Mouse (Mus musculus) embryonic facial prominence, embryonic 11.5 days (tissue): ENCODE results near the gene Xylb. TPM values are rescaled to one million over a fixed set of nuclear protein-coding genes. Genes with fewer than 3 reads are reported as not detected.

Experiments
- ATAC-seq: fragments of 200-750 bp; cut with Nextera tagmentation; replicated peaks from 2 replicates; pipeline ENCODE4 v1.8.0; 2017; ENCODE audit warnings: low read depth; ENCODE audit not compliant: insufficient number of reproducible peaks, low FRiP score, low TSS enrichment
- DNase-seq: peaks from one replicate; pipeline ENCODE4 v3.0.0-alpha.2; 2015; ENCODE audit warnings: low spot score
- H3K27ac ChIP-seq: fragments of 300-500 bp; sonication (generic); replicated peaks from 2 replicates; pipeline ENCODE4 v1.5.1; 2014; ENCODE audit warnings: mild to moderate bottlenecking, low read depth, low read length, control low read depth
- H3K27me3 ChIP-seq: fragments of 300-500 bp; sonication (generic); 2 replicates; pipeline ENCODE4 v1.6.1; 2014; ENCODE audit warnings: mild to moderate bottlenecking, low read length, moderate library complexity, mixed read lengths; ENCODE audit not compliant: control insufficient read depth, insufficient read depth
- H3K36me3 ChIP-seq: fragments of 300-500 bp; sonication (generic); replicated peaks from 2 replicates; pipeline ENCODE4 v1.6.1; 2014; ENCODE audit warnings: low read depth, mild to moderate bottlenecking, low read length, moderate library complexity, mixed read lengths; ENCODE audit not compliant: control insufficient read depth, insufficient read depth
- H3K4me1 ChIP-seq: fragments of 300-500 bp; sonication (generic); 2 replicates; pipeline ENCODE4 v1.6.1; 2014; ENCODE audit warnings: low read length, mixed read lengths; ENCODE audit not compliant: control insufficient read depth, insufficient read depth
- H3K4me2 ChIP-seq: fragments of 300-500 bp; sonication (generic); 2 replicates; pipeline ENCODE4 v1.6.1; 2014; ENCODE audit warnings: low read depth, mild to moderate bottlenecking, control low read depth, low read length, moderate library complexity
- H3K4me3 ChIP-seq: fragments of 300-500 bp; sonication (generic); 2 replicates; pipeline ENCODE4 v1.5.1; 2014; ENCODE audit warnings: low read depth, low read length, control low read depth
- H3K9ac ChIP-seq: fragments of 300-500 bp; sonication (generic); replicated peaks from 2 replicates; pipeline ENCODE4 v1.6.1; 2014; ENCODE audit warnings: mild to moderate bottlenecking, control low read depth, low read length
- H3K9me3 ChIP-seq: fragments of 300-500 bp; sonication (generic); replicated peaks from 2 replicates; pipeline ENCODE4 v1.6.1; 2016; ENCODE audit warnings: mild to moderate bottlenecking, low read length, inconsistent platforms, mixed read lengths; ENCODE audit not compliant: control insufficient read depth
- WGBS: fragments of 180-500 bp; shearing (Covaris S2); extraction: QIAGEN DNeasy Blood & Tissue Kit; methylation state at CpG from one replicate; pipeline ENCODE4 v1.1.7; 2014; 5-methylcytosine and 5-hydroxymethylcytosine counted together
- polyA plus RNA-seq: library from polyadenylated mRNA; unstranded; fragments of >200 nt; fragmentation: Nextera tagmentation; extraction: Ambion mirVana; gene quantifications from 2 replicates; pipeline ENCODE4 v1.2.1, GENCODE M21; 2014

Gene Xylb
- polyA plus RNA-seq, 1 experiment from 2014 or later = 6.3 TPM

DNA sequence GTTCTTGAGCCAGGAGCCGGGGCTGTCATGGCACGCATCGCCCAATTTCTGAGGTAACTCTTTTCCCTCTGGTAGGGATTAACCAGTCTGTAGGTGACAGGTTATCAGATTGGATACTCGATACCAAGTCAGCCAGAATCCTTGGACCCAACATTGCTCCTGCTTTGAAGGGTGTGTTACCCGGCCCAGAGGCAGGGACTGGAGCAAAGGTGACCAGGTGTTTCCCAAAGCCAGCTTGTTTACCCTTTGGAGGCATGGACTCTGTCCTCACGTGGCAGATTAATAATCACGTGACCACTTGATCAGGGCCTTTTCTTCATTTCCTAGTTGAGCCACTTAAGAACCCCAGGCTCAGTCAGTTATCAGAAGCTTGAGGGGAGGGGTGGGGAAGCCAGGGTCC, 14.5 kb upstream of the Xylb start:
- Histone ChIP-seq H3K4me2 (no peak overlapping the region), H3K4me3 (no peak overlapping the region), H3K36me3 (0 out of 2 replicates have a peak, but pooled peaks cover 2% of the 10 kb centered on the region), H3K27ac (no peak overlapping the region), H3K9me3 (no peaks in the 10 kb centered on the region), H3K4me1 (peaks cover 4% of the 10 kb centered on the region), H3K9ac (no peak overlapping the region), H3K27me3 (peaks cover 2% of the 10 kb centered on the region; the same call in 1 of the 2 replicates)
- no peak for ATAC-seq
- 85% methylated on average over 7 of the region's 7 CpGs for WGBS
- DNase-seq = no peak

DNA sequence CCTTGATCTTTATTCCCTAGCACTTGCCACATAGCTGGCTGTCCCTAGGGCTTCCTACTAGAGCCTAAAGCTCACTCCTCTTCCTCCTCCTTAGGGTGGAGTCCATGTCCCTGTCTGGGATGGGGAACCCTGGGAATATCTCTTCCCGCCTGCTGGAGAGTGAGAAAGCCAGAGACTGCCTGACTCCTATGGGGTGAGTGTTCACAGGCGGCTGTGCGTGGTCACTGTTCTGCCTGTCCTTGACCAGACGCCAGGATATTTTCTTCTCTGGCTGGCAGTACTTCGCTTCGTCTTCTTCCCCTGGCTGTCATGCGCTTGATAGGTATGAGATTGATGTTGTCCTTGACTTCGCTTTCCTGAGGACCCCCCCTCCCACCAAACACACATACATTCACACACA, 10.8 kb upstream of the Xylb start:
- Histone ChIP-seq H3K4me3 (no peak overlapping the region), H3K27me3 (no peaks in the 10 kb centered on the region), H3K27ac (no peak overlapping the region), H3K4me1 (peaks cover 4% of the 10 kb centered on the region), H3K4me2 (no peak overlapping the region), H3K9ac (no peak overlapping the region), H3K36me3 (peaks cover 7% of the 10 kb centered on the region), H3K9me3 (no peaks in the 10 kb centered on the region)
- ATAC-seq = no peak
- no peak for DNase-seq
- WGBS = 93% methylated on average over 8 of the region's 8 CpGs

DNA sequence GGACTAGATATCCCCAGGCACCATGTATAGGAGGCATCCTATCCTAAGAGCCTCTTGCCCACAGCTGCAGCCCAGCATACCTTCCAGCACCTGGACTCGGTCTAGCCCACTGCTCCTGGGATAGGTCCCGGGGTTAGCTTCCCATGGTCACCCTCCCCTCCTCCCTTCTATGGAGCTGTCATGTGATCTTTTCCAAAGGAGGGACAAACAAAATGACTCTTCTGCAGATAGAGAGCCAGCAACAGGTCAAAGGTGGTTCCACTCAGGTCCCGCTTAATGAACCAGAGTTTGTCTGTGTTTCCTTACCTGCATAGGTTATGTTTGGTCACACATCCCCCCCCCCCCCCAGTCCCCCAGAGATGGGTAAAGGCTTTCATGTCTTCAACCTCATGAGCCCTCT, 6.7 kb upstream of the Xylb start:
- WGBS = 85% methylated on average over 3 of the region's 3 CpGs
- DNase-seq = no peak
- no peak for ATAC-seq
- Histone ChIP-seq H3K36me3 (peaks cover 7% of the 10 kb centered on the region), H3K9me3 (no peaks in the 10 kb centered on the region), H3K27ac (no peak overlapping the region), H3K4me2 (no peak overlapping the region), H3K27me3 (no peaks in the 10 kb centered on the region), H3K4me3 (no peak overlapping the region), H3K4me1 (no peaks in the 10 kb centered on the region), H3K9ac (no peak overlapping the region)

DNA sequence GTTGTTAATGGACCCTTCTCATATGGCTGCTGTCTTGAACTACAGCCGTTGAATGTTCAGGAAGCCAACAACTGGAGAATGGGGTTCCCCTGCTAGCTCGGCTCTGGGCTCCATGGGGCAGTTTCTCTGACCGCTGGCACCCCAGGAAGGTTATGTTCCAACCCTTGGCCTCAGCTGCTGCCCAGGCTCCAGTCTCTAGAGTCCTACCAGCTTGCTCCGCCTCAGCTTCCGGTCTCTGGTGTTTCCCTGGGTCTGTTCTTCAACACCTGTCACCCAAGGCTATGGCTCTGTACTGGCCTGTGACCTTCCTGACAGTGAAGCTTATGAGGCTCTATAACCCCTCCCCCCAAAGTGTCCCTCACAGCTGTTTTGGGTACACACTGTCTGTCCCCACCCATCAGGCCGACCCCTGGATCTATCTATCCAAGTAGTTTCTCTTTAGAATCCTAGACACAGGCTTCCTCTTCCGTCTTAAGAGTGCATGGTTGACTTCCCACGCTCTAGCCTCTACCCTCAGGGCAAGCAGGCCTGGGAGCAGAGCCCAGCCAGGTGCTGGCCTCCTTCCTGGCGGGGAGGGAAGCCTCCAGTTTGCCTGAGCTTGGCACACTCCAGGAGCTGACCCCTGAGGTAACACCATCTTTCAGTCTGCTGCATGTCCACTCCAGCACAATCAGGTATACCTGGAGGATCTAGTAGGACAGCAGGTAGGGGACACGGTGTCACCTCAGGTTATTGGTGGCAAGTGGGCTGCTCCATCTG, 6.1 kb upstream of the Xylb start:
- DNase-seq = no peak
- H3K4me2 ChIP-seq = no peak overlapping the region
- H3K4me3 ChIP-seq = no peak overlapping the region
- ATAC-seq = no peak
- H3K36me3 ChIP-seq = peaks cover 5% of the 10 kb centered on the region
- H3K9me3 ChIP-seq = no peaks in the 10 kb centered on the region
- no peak overlapping the region for H3K9ac ChIP-seq
- H3K27ac ChIP-seq = no peak overlapping the region
- H3K4me1 ChIP-seq = no peaks in the 10 kb centered on the region
- 85% methylated on average over 10 of the region's 10 CpGs for WGBS
- no peaks in the 10 kb centered on the region for H3K27me3 ChIP-seq

DNA sequence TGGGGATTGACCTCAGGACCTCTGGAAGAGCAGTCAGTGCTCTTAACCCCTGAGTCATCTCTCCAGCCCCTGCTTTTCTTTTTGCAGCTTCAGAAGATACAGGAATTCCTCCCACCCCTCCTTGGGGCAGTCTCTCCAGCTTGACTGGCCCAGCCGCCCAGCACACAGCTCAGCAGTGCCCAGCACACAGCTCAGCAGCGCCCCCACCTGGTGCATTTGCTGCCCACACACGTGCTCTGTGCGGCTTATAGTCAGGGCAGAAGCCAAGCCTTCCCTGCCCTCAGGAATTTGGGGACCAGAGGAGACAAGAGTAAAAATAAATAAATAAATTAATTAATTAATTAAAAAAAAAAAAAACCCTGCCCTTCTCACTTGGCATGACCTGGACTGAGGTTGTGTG, 5.1 kb upstream of the Xylb start:
- no peaks in the 10 kb centered on the region for H3K4me1 ChIP-seq
- H3K9me3 ChIP-seq = no peaks in the 10 kb centered on the region
- no peak overlapping the region for H3K4me3 ChIP-seq
- no peak overlapping the region for H3K27ac ChIP-seq
- no peak; the same call in 1 of the 2 replicates for ATAC-seq
- no peak overlapping the region for H3K9ac ChIP-seq
- WGBS = 19% methylated on average over 4 of the region's 4 CpGs
- peak; percentile 82 for DNase-seq
- no peaks in the 10 kb centered on the region for H3K27me3 ChIP-seq
- peaks cover 5% of the 10 kb centered on the region for H3K36me3 ChIP-seq
- no peak overlapping the region for H3K4me2 ChIP-seq

DNA sequence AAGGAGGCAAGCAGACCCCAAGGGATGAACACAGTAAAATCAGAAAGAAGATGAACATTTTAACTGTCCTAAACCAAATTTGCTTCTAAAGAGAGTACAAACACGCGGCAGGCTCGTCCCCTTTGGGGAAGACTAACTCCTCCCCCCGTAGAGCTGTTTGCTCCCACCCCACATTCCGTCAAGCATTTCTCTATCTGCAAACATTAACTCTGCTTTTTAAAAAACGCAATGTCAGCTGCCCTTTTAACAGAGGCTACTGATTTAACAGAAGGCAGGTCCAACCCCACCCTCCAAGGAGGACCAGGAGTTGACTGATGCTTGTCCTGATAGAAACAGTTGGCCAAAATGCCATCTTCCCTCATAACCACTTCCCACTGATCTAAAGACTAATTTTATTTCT, 3.3 kb upstream of the Xylb start:
- no peak overlapping the region for H3K9ac ChIP-seq
- peaks cover 5% of the 10 kb centered on the region for H3K36me3 ChIP-seq
- H3K9me3 ChIP-seq = no peaks in the 10 kb centered on the region
- H3K4me2 ChIP-seq = no peak overlapping the region
- H3K27ac ChIP-seq = no peak overlapping the region
- H3K27me3 ChIP-seq = no peaks in the 10 kb centered on the region
- DNase-seq (no peak), ATAC-seq (no peak)
- no peak overlapping the region for H3K4me3 ChIP-seq
- no peaks in the 10 kb centered on the region for H3K4me1 ChIP-seq
- 78% methylated on average over 6 of the region's 6 CpGs for WGBS

DNA sequence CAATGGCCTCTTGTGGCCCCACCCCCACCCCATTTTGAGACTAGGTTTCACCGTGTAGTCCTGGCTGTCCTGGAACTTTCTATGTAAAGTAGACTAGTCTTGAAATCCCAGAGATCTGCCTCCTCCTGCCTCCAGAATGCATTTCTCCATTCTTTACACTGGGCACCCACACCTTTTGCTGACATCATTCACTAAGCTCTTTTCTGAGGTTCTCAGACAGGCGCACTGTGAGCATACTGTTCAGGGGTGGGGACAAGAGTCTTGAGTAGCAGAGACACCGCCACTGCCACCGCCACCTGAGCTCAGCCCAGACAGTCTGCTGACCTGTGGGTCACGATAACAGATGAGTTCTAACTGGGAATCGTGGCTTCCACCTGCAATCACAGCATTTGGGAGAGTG, 1.2 kb upstream of the Xylb start:
- H3K27ac ChIP-seq = no peak overlapping the region
- no peak overlapping the region for H3K4me3 ChIP-seq
- no peaks in the 10 kb centered on the region for H3K4me1 ChIP-seq
- H3K9ac ChIP-seq = no peak overlapping the region
- no peaks in the 10 kb centered on the region for H3K9me3 ChIP-seq
- DNase-seq = no peak
- H3K4me2 ChIP-seq = no peak overlapping the region
- H3K36me3 ChIP-seq = peaks cover 3% of the 10 kb centered on the region
- no peaks in the 10 kb centered on the region for H3K27me3 ChIP-seq
- no peak for ATAC-seq
- WGBS = 68% methylated on average over 6 of the region's 6 CpGs

DNA sequence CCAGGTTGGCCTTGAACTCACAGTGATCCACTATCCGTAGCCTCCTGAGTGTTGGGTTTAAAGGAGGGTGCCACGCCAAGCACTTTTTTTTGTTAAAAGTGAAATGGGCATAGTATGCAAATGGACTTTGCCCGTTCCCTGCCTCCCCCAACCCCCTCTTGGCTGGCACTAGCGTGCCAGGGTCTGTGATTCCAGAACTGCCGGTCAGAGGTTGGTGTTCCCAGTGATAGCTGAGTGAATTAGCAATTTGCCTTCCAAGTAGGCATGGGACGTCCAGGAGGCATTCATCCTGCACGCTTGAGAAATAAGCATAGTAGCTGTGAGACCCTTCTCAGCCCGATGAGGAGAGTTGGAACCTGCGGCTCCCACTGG, 863 bp downstream of the Xylb start:
- Histone ChIP-seq H3K9me3 (no peaks in the 10 kb centered on the region), H3K27ac (no peak overlapping the region), H3K4me2 (peak overlapping the region; percentile 94), H3K27me3 (no peaks in the 10 kb centered on the region), H3K4me3 (peak overlapping the region; percentile 69), H3K4me1 (no peaks in the 10 kb centered on the region), H3K36me3 (no peaks in the 10 kb centered on the region), H3K9ac (peak overlapping the region; percentile 77)
- 42% methylated on average over 9 of the region's 9 CpGs for WGBS
- ATAC-seq = no peak
- no peak for DNase-seq
